Mouse (Mus musculus): ENCODE results near the gene Slc1a7.

Slc1a7 gene

GRCm38 (mm10) chr4:107967966-107968682 lies at the start of gene Slc1a7:
Slc1a7 (plus strand) TSS chr4:107968332.
- DNase-seq (ENCODE audit: low read depth in 1 of 2, low spot score in 2 of 2): no peak

DNA sequence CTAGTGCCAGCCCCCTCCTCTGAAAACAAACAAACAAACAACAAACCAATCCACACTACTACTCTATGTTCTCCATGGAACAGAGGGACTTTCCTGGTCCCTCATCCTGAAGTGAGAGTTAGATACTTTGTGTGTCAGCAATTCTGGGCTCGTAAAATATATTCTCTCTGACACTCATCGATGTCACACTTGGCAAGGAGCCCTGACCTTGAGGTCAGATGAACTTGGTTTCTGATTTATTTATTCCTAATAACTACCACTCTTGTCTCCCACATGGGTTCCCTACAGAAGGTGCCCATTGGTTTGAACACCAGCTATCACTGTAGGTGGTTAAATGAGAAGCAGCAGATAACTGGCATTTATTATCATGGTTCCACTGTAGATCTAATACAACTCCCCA lies 47.8 kb upstream of the Slc1a7 start:
- no peak for DNase-seq (ENCODE audit: low read depth in 1 of 2, low spot score in 2 of 2)

GRCm38 (mm10) chr4:107921152-107921695 lies 46.9 kb upstream of the Slc1a7 start:
- no peak for DNase-seq (ENCODE audit: low read depth in 1 of 2, low spot score in 2 of 2)

GRCm38 (mm10) chr4:107921952-107922351 lies 46.2 kb upstream of the Slc1a7 start:
- DNase-seq (ENCODE audit: low read depth in 1 of 2, low spot score in 2 of 2): no peak

DNA sequence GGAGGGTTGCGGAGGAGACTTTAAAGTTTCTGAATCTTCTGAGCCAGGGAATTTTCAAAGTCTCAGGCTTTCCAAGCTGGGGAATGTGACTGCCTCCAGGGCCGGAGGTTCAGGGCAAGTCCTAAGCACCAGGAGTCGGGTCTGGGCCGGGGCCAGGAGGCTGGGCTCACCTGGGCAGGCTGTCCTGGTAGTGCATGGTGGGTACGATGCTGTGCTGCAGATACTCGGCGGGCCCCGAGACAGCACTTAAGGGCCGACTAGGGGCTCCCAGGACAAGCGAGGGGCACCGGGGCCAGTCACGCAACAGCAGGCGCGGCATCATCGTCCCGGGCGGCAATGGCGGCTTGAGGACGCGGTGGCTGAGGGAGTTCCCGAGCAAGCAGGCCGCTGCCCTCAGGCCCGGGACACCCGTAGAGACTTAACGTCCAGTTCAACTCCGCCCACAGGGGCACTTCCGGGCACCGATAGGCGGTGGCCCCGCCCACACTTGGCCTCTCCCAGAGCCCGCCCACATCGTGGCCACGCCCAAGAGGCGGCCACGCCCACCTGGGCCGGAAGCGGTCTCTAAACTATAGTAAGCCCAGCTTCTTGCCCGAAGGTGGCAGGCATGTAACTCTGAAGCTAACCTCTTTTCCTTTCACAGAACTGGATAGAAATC lies 44.9 kb upstream of the Slc1a7 start, which contains the start of gene Cpt2:
Gene Cpt2 (minus strand): TSS at position 466 of the 658 bp plus-strand sequence.
- peak; percentile 88 to 92 for DNase-seq (ENCODE audit: low read depth in 1 of 2, low spot score in 2 of 2)

- no peak for DNase-seq (ENCODE audit: low read depth in 1 of 2, low spot score in 2 of 2)
Measured at GRCm38 (mm10) chr4:107923803-107924194, 44.3 kb upstream of the Slc1a7 start.

GRCm38 (mm10) chr4:107928269-107928668 lies 39.9 kb upstream of the Slc1a7 start:
- no peak for DNase-seq (ENCODE audit: low read depth in 1 of 2, low spot score in 2 of 2)

DNA sequence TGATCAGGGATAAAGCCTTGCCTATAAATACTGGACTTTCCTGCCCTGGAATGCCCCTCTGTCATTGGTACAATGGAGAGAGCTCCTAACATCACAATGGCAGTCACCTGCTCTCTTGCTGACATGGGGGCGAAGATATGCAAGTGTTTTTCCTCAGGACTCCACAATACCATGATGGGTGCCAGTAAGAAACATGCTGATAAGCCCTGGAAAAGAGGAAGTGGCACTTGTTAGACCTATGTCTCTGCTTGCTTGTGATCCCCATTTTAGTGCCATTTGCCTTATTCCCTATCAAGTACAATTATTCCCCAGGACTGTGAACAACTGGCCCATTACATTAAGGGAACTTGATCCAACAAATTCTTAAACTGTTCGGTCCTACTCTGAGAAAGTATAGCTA lies 39.4 kb upstream of the Slc1a7 start:
- no peak for DNase-seq (ENCODE audit: low read depth in 1 of 2, low spot score in 2 of 2)

- DNase-seq (ENCODE audit: low read depth in 1 of 2, low spot score in 2 of 2): no peak
Measured at GRCm38 (mm10) chr4:107931453-107931852, 36.7 kb upstream of the Slc1a7 start.

DNA sequence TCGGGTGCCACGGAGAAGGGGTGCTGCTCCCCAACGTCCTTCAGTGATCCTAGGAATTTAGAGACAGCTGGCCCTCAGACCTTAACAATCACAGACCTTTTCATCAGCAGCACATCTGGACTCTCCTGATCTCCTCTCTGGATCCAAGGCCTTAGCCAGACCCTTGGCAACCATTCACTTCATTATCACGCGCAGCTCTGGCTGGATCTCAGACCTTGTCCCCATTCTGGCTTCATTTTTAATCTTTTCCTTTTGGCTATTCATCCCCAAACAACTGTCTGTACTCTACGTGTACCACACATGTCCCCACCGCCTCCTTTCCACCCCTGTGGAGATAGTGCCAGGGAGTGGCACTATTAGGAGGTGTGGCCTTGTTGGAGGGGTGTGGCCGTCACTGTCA lies 34.9 kb upstream of the Slc1a7 start:
- no peak for DNase-seq (ENCODE audit: low read depth in 1 of 2, low spot score in 2 of 2)

- peak; percentile 11 to 34 for DNase-seq (ENCODE audit: low read depth in 1 of 2, low spot score in 2 of 2)
Measured at GRCm38 (mm10) chr4:107935254-107935653, 32.9 kb upstream of the Slc1a7 start.

GRCm38 (mm10) chr4:107937338-107937737 lies 30.8 kb upstream of the Slc1a7 start:
- DNase-seq (ENCODE audit: low read depth in 1 of 2, low spot score in 2 of 2): no peak

DNA sequence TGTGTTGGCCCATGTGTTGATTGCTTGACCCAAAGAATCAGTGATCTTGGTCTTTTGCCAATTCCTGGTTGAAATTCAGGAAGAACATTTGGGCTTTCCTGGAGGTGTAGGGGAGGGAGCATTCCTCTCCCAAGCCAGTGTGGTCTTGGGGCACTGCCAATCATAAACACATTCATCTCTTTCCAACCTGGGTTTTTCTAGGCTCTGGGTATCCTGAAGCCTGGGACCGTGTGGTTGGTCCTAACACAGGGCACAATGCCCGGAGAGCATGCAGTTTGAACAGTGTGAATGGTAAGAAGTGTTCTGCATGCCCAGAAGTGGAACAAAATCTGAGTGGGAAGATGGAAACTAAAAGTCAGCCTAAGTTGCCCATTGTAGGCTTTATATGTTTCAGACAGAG lies 30.0 kb upstream of the Slc1a7 start:
- no peak for DNase-seq (ENCODE audit: low read depth in 1 of 2, low spot score in 2 of 2)

DNA sequence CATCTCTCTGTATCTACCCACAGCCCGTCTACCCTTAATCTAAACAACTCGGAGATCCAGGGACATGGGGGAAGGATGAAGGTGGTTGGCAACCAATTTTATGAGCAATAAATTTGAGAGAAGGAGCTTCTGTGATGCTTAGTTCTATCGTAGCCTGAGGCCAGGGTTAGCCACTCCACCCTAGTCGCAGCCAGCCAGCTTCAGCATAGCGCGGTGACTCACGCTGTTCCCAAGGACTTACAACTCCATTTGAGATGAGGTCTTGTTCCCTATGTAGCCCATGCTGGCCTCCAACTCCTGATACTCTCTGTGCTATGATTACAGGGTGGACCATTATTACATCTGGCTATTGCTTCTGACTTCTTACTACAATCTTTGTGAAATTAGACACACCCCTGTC lies 25.4 kb upstream of the Slc1a7 start:
- DNase-seq (ENCODE audit: low read depth in 1 of 2, low spot score in 2 of 2): no peak

DNA sequence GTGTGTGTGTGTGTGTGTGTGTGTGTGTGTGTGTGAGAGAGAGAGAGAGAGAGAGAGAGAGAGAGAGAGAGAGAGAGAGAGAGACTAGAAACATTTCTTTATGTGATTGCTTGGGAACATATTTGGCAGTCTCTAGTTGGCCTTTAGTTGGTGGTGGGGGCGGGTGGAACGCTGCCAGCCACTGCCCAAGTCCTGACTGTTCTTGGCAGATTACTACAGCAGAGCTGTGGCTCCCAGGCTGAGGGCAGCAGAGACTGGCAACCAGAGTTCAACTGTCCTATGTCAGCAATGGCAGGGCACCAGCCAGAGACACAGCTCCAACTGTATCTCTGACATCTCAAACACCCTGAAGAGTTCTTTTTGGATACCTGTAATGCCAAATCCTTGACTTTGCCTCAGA lies 24.0 kb upstream of the Slc1a7 start:
- DNase-seq (ENCODE audit: low read depth in 1 of 2, low spot score in 2 of 2): no peak

GRCm38 (mm10) chr4:107949918-107950317 lies 18.2 kb upstream of the Slc1a7 start:
- DNase-seq (ENCODE audit: low read depth in 1 of 2, low spot score in 2 of 2): no peak

GRCm38 (mm10) chr4:107952845-107953244 lies 15.3 kb upstream of the Slc1a7 start:
- no peak for DNase-seq (ENCODE audit: low read depth in 1 of 2, low spot score in 2 of 2)

- DNase-seq (ENCODE audit: low read depth in 1 of 2, low spot score in 2 of 2): no peak
Measured at GRCm38 (mm10) chr4:107955691-107956090, 12.4 kb upstream of the Slc1a7 start.

- DNase-seq (ENCODE audit: low read depth in 1 of 2, low spot score in 2 of 2): no peak
Measured at GRCm38 (mm10) chr4:107958487-107958886, 9.6 kb upstream of the Slc1a7 start.

DNA sequence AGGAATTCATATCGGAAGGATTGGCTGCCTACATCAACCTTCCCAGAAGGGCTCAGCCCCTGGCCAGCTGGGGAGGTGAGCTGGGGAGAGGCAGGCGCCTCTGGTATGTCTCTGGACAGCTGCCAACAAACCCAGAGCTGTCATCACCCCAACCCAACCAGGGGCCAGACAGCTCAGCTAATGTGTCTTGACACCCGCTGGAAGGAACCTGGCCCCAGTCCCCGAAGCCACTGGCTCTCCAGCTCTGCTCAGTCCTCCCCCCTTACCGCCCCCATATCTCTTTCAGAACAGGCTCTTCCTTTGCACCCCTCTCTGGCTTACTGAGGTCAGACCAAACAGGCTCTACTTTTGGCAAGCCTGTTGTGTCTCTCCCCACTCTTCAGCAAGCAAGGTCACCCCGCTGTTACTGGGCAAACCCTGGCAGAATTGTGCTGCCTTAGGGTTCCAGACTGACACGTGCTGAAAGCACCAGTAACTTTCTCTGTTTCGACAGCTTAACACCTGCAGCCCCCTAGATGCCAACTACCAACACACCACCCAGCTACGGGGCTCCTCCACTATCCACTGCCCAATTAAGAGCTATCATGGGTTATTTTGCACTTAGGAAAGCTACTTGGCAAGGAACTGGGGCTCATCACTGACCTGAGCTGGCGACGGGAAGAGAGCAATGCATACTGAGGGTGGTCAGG lies 5.9 kb upstream of the Slc1a7 start:
- no peak for DNase-seq (ENCODE audit: low read depth in 1 of 2, low spot score in 2 of 2)

DNA sequence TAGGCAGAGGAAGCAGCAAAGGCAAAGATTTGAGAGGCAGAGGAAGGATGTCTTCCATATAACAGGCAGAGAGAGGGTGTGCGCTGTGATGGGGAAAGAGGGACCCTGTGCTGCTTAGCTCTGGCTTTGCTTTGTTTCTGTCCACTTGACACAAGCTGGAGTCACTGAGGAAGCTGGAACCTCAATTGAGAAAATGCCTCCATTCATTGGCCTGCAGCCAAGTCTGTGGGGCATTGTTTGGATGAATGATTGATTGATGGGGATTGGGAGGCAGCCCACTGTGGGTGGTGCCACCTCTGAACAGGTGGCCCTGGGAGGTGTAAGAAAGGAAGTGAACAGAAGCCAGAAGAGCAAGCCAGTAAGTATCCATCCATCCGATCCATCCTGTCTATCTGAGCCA lies 5.3 kb upstream of the Slc1a7 start:
- no peak for DNase-seq (ENCODE audit: low read depth in 1 of 2, low spot score in 2 of 2)
